Mouse (Mus musculus) central nervous system, embryonic 18 days (tissue): ENCODE results near the gene Armc2. TPM values are rescaled to one million over a fixed set of nuclear protein-coding genes. Genes with fewer than 3 reads are reported as not detected.

ENCODE experiments used
- polyA plus RNA-seq: library from polyadenylated mRNA; depleted of rRNA; stranded (reverse); fragments of >200 nt; gene quantifications from 2 replicates; pipeline ENCODE4 v1.2.3, GENCODE M21; 2012; rRNA removed

The Armc2 gene
- 11.4 and 14.6 TPM in 2 replicates for polyA plus RNA-seq

GRCm38 (mm10) chr10:42018016-42018949 is at the start of gene Armc2:
Armc2 (minus strand) TSS chr10:42018442.

Other genes with a start within 250 kb of the Armc2 start
- gene Cep57l1, start 208.6 kb downstream of the Armc2 start, polyA plus RNA-seq = 8.8 and 10.2 TPM in 2 replicates
- 36.1 and 36.5 TPM in 2 replicates for gene Sesn1, start 208.5 kb downstream of the Armc2 start, polyA plus RNA-seq